Mouse (Mus musculus) common myeloid progenitor, adult 5-6 weeks (primary cell): ENCODE results near the gene Lamtor4. TPM values are rescaled to one million over a fixed set of nuclear protein-coding genes. Genes with fewer than 3 reads are reported as not detected.

ENCODE experiments used
- ATAC-seq: replicated peaks from 2 replicates; pipeline ENCODE4 v1.8.0; 2016; ENCODE audit warnings: low read depth, mild to moderate bottlenecking, moderate TSS enrichment, inconsistent platforms; ENCODE audit not compliant: poor library complexity, severe bottlenecking
- total RNA-seq: library from RNA; stranded (forward); fragments of 200-1000, 187-1606 nt; gene quantifications from 2 replicates; pipeline ENCODE4 v1.2.3, GENCODE M21; 2017

Lamtor4 gene
- total RNA-seq, 1 experiment from 2014 or later = 43.3 TPM

DNA sequence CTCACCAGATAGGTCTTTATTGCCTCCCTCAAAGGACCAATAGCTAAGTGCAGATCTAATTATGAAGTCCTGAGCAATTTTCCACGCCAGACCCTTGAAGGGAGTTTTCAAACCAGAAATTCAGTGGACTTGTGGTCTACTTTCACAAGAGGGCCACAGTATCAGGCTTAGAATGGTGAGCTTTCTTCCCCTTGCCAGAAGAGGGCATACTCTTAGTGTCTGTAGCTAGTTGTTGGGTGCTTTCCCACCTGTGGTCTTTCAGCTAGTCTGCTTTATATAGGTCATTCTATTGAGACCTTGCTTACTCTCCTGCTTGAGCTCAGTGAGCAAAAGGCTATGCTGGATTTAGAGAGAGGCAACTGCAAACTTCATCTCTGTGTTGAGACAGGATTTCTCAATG is 28.3 kb downstream of the Lamtor4 start:
- ATAC-seq = 0 out of 2 replicates have a peak, but pooled peaks have one; percentile 21

DNA sequence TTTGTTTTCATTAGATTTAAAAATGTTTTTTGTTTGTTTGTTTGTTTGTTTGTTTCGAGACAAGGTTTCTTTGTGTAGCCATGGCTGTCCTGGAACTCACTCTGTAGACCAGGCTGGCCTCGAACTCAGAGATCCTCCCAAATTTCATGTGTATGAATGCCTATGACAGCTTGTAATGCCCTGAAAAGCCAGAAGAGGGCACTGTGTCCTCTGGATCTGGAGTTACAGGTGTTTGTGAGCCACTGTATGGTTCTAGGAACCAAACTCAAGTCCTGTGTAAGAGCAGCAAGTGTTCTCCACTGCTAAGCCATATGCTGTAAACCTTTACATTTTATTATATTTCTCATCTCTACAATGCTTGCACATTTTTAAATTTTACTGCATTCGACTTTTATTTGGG is 32.6 kb downstream of the Lamtor4 start:
- no peak for ATAC-seq

DNA sequence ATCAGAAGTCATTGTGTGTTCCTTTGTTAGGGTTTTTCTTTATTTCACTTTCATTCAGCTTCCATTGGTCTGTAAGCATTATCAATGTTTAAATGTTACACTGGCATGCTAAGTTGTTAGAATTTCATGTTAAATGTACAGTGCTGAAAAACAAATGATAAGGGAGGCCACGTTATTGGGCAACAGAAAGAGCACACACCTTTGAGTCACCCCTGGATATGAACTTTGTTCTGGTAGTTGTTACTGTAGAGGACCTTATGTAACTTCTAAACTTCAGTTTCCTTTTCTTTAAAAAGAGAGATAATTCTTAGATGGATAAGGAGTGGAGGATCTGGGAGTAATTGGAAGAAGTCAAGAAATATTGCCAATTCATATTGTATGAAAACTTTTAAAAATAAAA is 36.4 kb downstream of the Lamtor4 start:
- ATAC-seq = no peak

DNA sequence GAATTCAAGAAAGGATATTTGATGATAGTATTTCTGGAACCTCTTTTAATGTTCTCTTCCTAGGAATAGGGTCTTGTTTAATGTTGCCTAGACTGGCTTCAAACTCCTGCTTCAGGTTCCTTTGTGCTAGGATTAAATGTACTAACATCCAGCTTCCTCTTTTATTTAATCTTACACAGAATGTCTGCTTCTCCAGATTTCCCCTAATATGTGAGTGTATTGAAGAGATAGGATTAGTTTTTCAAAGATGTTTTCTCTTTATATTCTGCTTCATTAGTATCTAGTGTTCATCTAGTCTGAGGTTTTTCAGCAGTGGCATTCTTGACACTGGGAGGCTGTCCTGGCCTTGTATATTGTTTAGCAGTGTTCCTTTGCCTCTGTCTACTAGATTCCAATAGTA is 38.9 kb downstream of the Lamtor4 start:
- ATAC-seq = 0 out of 2 replicates have a peak, but pooled peaks have one; percentile 36

DNA sequence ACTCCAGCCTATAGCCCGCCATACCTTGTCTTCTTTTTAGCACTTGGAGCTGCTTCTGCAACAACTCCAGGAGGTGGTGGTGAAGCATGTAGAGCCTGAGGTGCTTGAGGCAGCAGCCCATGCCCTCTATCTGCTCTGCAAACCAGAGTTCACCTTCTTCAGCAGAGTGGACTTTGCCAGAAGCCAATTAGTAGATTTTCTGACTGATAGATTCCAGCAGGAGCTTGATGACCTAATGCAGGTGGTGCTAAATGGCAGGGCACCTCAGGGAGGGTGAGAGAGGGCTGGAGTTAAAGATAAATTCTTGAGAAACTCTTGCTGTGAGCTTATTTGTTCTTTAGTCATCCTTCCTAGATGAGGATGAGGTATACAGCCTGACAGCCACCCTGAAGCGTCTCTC is 44.3 kb downstream of the Lamtor4 start:
- ATAC-seq = no peak

Other genes with a start within 250 kb of the Lamtor4 start
- gene Smok3a, start 234.2 kb upstream of the Lamtor4 start, total RNA-seq = not detected in 2 replicates
- gene Smok3b, start 234.1 kb upstream of the Lamtor4 start, total RNA-seq = not detected in 2 replicates
- not detected in 2 replicates for gene Smok3c, start 202.3 kb upstream of the Lamtor4 start, total RNA-seq
- 29.1 and 44.2 TPM in 2 replicates for gene Zkscan1, start 170.4 kb upstream of the Lamtor4 start, total RNA-seq
- 16.6 and 20.7 TPM in 2 replicates for gene Zscan21, start 138.6 kb upstream of the Lamtor4 start, total RNA-seq
- 8.9 and 10.2 TPM in 2 replicates for gene Zfp113, start 99.7 kb upstream of the Lamtor4 start, total RNA-seq
- 30.2 and 54.0 TPM in 2 replicates for gene Cops6, start 94.4 kb upstream of the Lamtor4 start, total RNA-seq
- gene Ap4m1, start 83.5 kb upstream of the Lamtor4 start, total RNA-seq = 23.0 and 33.7 TPM in 2 replicates
- 456 and 545 TPM in 2 replicates for gene Mcm7, start 83.1 kb upstream of the Lamtor4 start, total RNA-seq
- gene Taf6, start 68.0 kb upstream of the Lamtor4 start, total RNA-seq = 28.2 and 30.8 TPM in 2 replicates
- 37.3 and 41.4 TPM in 2 replicates for gene Cnpy4, start 68.0 kb upstream of the Lamtor4 start, total RNA-seq
- 2.2 and 7.7 TPM in 2 replicates for gene Mblac1, start 61.2 kb upstream of the Lamtor4 start, total RNA-seq
- 2.9 and 3.3 TPM in 2 replicates for gene Nxpe5, start 29.6 kb upstream of the Lamtor4 start, total RNA-seq
- gene BC037034, start 8.6 kb downstream of the Lamtor4 start, total RNA-seq = 28.9 and 34.1 TPM in 2 replicates
- gene Gal3st4, start 17.4 kb downstream of the Lamtor4 start, total RNA-seq = 0.34 TPM in 1 of 2 replicates, not detected in the other
- gene Gm43720, start 24.5 kb downstream of the Lamtor4 start, total RNA-seq = not detected in 2 replicates
- 5.3 and 7.1 TPM in 2 replicates for gene Gpc2, start 24.5 kb downstream of the Lamtor4 start, total RNA-seq
- gene Stag3, start 24.8 kb downstream of the Lamtor4 start, total RNA-seq = 2.9 and 8.7 TPM in 2 replicates
- gene Pvrig, start 86.5 kb downstream of the Lamtor4 start, total RNA-seq = not detected in 2 replicates
- 10.9 and 19.9 TPM in 2 replicates for gene Zfp157, start 186.0 kb downstream of the Lamtor4 start, total RNA-seq